Mouse (Mus musculus) heart, adult 2 months (tissue): ENCODE results near the gene Dgcr2. TPM values are rescaled to one million over a fixed set of nuclear protein-coding genes. Genes with fewer than 3 reads are reported as not detected.

Source experiments
- DNase-seq, 2 experiments: peaks; one replicate each; pipeline ENCODE4 v3.0.0; 2021
- H3K27ac ChIP-seq: fragments of 200-600 bp; 2 replicates; pipeline ENCODE4 v1.8.1; 2022
- H3K27me3 ChIP-seq: fragments of 200-500 bp; 2 replicates; pipeline ENCODE4 v1.6.1; 2012; ENCODE audit warnings: mild to moderate bottlenecking, low read length, inconsistent platforms, mixed read lengths; ENCODE audit not compliant: control insufficient read depth, insufficient read depth
- H3K36me3 ChIP-seq: fragments of 200-500 bp; 2 replicates; pipeline ENCODE4 v1.6.1; 2012; ENCODE audit warnings: low read length, inconsistent platforms; ENCODE audit not compliant: control insufficient read depth, insufficient read depth
- H3K4me1 ChIP-seq: fragments of 200-500 bp; 2 replicates; pipeline ENCODE4 v1.6.1; 2011; ENCODE audit warnings: low read length; ENCODE audit not compliant: control insufficient read depth, insufficient read depth
- H3K4me3 ChIP-seq: fragments of 200-600 bp; 2 replicates; pipeline ENCODE4 v1.8.1; 2022
- H3K79me2 ChIP-seq: fragments of 200-500 bp; replicated peaks from 2 replicates; pipeline ENCODE4 v1.6.1; 2012; ENCODE audit warnings: mild to moderate bottlenecking, inconsistent platforms, low read length, moderate library complexity, mixed read lengths; ENCODE audit not compliant: control insufficient read depth, insufficient read depth
- H3K9ac ChIP-seq: fragments of 200-500 bp; 2 replicates; pipeline ENCODE4 v1.6.1; 2012; ENCODE audit warnings: low read depth, mild to moderate bottlenecking, control low read depth, inconsistent platforms, low read length, mixed read lengths
- CTCF ChIP-seq: fragments of 200-600 bp; IDR thresholded peaks from 2 replicates; pipeline ENCODE4 v1.8.1; 2022; ENCODE audit warnings: antibody characterized with exemption, mild to moderate bottlenecking, moderate library complexity
- EP300 ChIP-seq: fragments of 200-500 bp; IDR thresholded peaks from 2 replicates; pipeline ENCODE4 v1.6.1; 2011; ENCODE audit warnings: low read depth, low read length, control low read depth; ENCODE audit not compliant: insufficient read depth
- POLR2A ChIP-seq: fragments of 200-500 bp; IDR thresholded peaks from 2 replicates; pipeline ENCODE4 v1.6.1; 2011; ENCODE audit warnings: mild to moderate bottlenecking, low read depth, low read length, control low read depth; ENCODE audit not compliant: insufficient read depth
- WGBS: fragments of 180-500 bp; shearing (Covaris S2); methylation state at CpG from one replicate; pipeline ENCODE4 v1.1.7; 2018; 5-methylcytosine and 5-hydroxymethylcytosine counted together
- intact Hi-C: fragments of 180-260 bp; cut with DNase I; formaldehyde crosslinking; loops from one replicate; pipeline ENCODE4 v1.15.1; 2025
- polyA plus RNA-seq: library from polyadenylated mRNA; depleted of rRNA; stranded (reverse); fragments of >200 nt; gene quantifications from 2 replicates; pipeline ENCODE4 v1.2.3, GENCODE M21; 2012
- total RNA-seq, 2 experiments: library from RNA; stranded (reverse); gene quantifications; 2 replicates each; pipeline ENCODE4 v1.2.3; 2021

Dgcr2 gene
- total and polyA plus RNA-seq, 3 experiments = 46.5 to 64.3 (median 55.7) TPM

GRCm38 (mm10) chr16:17831781-17832180, 66.6 kb downstream of the Dgcr2 start:
- intact Hi-C loops = no loop called here
- no peak for TF ChIP-seq EP300
- no peak for TF ChIP-seq POLR2A
- no peak for TF ChIP-seq CTCF
- 25% methylated on average over 11 of the region's 11 CpGs for WGBS
- Histone ChIP-seq H3K36me3 (no peaks in the 10 kb centered on the region), H3K27ac (no peak overlapping the region), H3K79me2 (no peaks in the 10 kb centered on the region), H3K9ac (no peak overlapping the region), H3K4me3 (no peak overlapping the region), H3K4me1 (no peaks in the 10 kb centered on the region), H3K27me3 (peaks cover 12% of the 10 kb centered on the region)
- no peak for DNase-seq

- H3K9ac ChIP-seq = no peak overlapping the region
- WGBS = 74% methylated on average over 10 of the region's 10 CpGs
- intact Hi-C loops = no loop called here
- no peak for DNase-seq
- H3K27me3 ChIP-seq = peaks cover 12% of the 10 kb centered on the region
- no peaks in the 10 kb centered on the region for H3K4me1 ChIP-seq
- H3K79me2 ChIP-seq = no peaks in the 10 kb centered on the region
- no peak overlapping the region for H3K4me3 ChIP-seq
- no peak for TF ChIP-seq POLR2A
- TF ChIP-seq CTCF = no peak
- no peak for TF ChIP-seq EP300
- no peaks in the 10 kb centered on the region for H3K36me3 ChIP-seq
- no peak overlapping the region for H3K27ac ChIP-seq
Measured at GRCm38 (mm10) chr16:17830385-17831178, 67.8 kb downstream of the Dgcr2 start.

- TF ChIP-seq CTCF (no peak), EP300 (no peak), POLR2A (no peak)
- H3K9ac ChIP-seq = no peak overlapping the region
- H3K27ac ChIP-seq = no peak overlapping the region
- DNase-seq = no peak
- no peaks in the 10 kb centered on the region for H3K4me1 ChIP-seq
- intact Hi-C loops = no loop called here
- no peak overlapping the region for H3K4me3 ChIP-seq
- peaks cover 5% of the 10 kb centered on the region for H3K27me3 ChIP-seq
- H3K36me3 ChIP-seq = no peaks in the 10 kb centered on the region
- 93% methylated on average over 3 of the region's 3 CpGs for WGBS
- no peaks in the 10 kb centered on the region for H3K79me2 ChIP-seq
Measured at GRCm38 (mm10) chr16:17828867-17829266, 69.5 kb downstream of the Dgcr2 start.

- Histone ChIP-seq H3K4me3 (no peak overlapping the region), H3K36me3 (no peaks in the 10 kb centered on the region), H3K27ac (no peak overlapping the region), H3K4me1 (no peaks in the 10 kb centered on the region), H3K27me3 (peaks cover 2% of the 10 kb centered on the region; the same call in 1 of the 2 replicates), H3K9ac (no peak overlapping the region), H3K79me2 (no peaks in the 10 kb centered on the region)
- intact Hi-C loops = no loop called here
- DNase-seq = no peak
- WGBS = 66% methylated on average over 2 of the region's 2 CpGs
- no peak for TF ChIP-seq POLR2A
- TF ChIP-seq EP300 = no peak
- TF ChIP-seq CTCF = no peak
Measured at GRCm38 (mm10) chr16:17828229-17828628, 70.1 kb downstream of the Dgcr2 start.

- intact Hi-C loops = no loop called here
- no peaks in the 10 kb centered on the region for H3K36me3 ChIP-seq
- no peak overlapping the region for H3K9ac ChIP-seq
- no peak overlapping the region for H3K4me3 ChIP-seq
- H3K27ac ChIP-seq = no peak overlapping the region
- no peaks in the 10 kb centered on the region for H3K79me2 ChIP-seq
- H3K27me3 ChIP-seq = peaks cover 2% of the 10 kb centered on the region; the same call in 1 of the 2 replicates
- H3K4me1 ChIP-seq = no peaks in the 10 kb centered on the region
- DNase-seq = no peak
- no peak for TF ChIP-seq CTCF
- no peak for TF ChIP-seq EP300
- WGBS = 86% methylated on average over 2 of the region's 2 CpGs
Measured at GRCm38 (mm10) chr16:17826500-17826899, 71.9 kb downstream of the Dgcr2 start.

- 80% methylated on average over 8 of the region's 8 CpGs for WGBS
- TF ChIP-seq EP300 (no peak), CTCF (no peak), POLR2A (no peak)
- Histone ChIP-seq H3K4me3 (no peak overlapping the region), H3K27ac (no peak overlapping the region), H3K9ac (no peak overlapping the region), H3K4me1 (peaks cover 2% of the 10 kb centered on the region; the same call in 1 of the 2 replicates), H3K27me3 (no peaks in the 10 kb centered on the region), H3K79me2 (no peaks in the 10 kb centered on the region), H3K36me3 (no peaks in the 10 kb centered on the region)
- intact Hi-C loops = no loop called here
- no peak for DNase-seq
Measured at GRCm38 (mm10) chr16:17816528-17816927, 81.8 kb downstream of the Dgcr2 start.
